Mouse (Mus musculus): ENCODE measurements at regions not wholly inside any gene's neighbourhood (a gene's known extent, or its start where the extent isn't known, plus 50 kb on each side); places are given as distances from the start of the nearest gene placed in this dataset.

- no peak for TF ChIP-seq POLR2A (IDR thresholded peaks at IDR 0.05; ENCODE audit: borderline replicate concordance, extremely low read depth, insufficient read depth, insufficient read length, poor library complexity, severe bottlenecking)
- no peak for TF ChIP-seq CTCF (IDR thresholded peaks at IDR 0.05; ENCODE audit: borderline replicate concordance, extremely low read depth, insufficient read depth, insufficient read length)
- no peak for DNase-seq (ENCODE audit: low read depth)
Measured at GRCm38 (mm10) chr2:54265453-54265823, 170.7 kb upstream of the Galnt13 start.

GRCm38 (mm10) chr2:54281966-54282365, 154.2 kb upstream of the Galnt13 start:
- TF ChIP-seq CTCF (IDR thresholded peaks at IDR 0.05; ENCODE audit: borderline replicate concordance, extremely low read depth, insufficient read depth, insufficient read length), result no peak
- no peak for TF ChIP-seq POLR2A (IDR thresholded peaks at IDR 0.05; ENCODE audit: borderline replicate concordance, extremely low read depth, insufficient read depth, insufficient read length, poor library complexity, severe bottlenecking)
- DNase-seq (ENCODE audit: low read depth), result no peak

- TF ChIP-seq POLR2A (IDR thresholded peaks at IDR 0.05; ENCODE audit: borderline replicate concordance, extremely low read depth, insufficient read depth, insufficient read length, poor library complexity, severe bottlenecking) (no peak), CTCF (IDR thresholded peaks at IDR 0.05; ENCODE audit: borderline replicate concordance, extremely low read depth, insufficient read depth, insufficient read length) (no peak)
- no peak for DNase-seq (ENCODE audit: low read depth)
Measured at GRCm38 (mm10) chr2:54283876-54284275, 152.2 kb upstream of the Galnt13 start.

GRCm38 (mm10) chr2:54305473-54305872, 130.6 kb upstream of the Galnt13 start:
- TF ChIP-seq POLR2A (IDR thresholded peaks at IDR 0.05; ENCODE audit: borderline replicate concordance, extremely low read depth, insufficient read depth, insufficient read length, poor library complexity, severe bottlenecking) (no peak), CTCF (IDR thresholded peaks at IDR 0.05; ENCODE audit: borderline replicate concordance, extremely low read depth, insufficient read depth, insufficient read length) (no peak)
- DNase-seq (ENCODE audit: low read depth), result no peak

- TF ChIP-seq CTCF (IDR thresholded peaks at IDR 0.05; ENCODE audit: borderline replicate concordance, extremely low read depth, insufficient read depth, insufficient read length) (no peak), POLR2A (IDR thresholded peaks at IDR 0.05; ENCODE audit: borderline replicate concordance, extremely low read depth, insufficient read depth, insufficient read length, poor library complexity, severe bottlenecking) (no peak)
- DNase-seq (ENCODE audit: low read depth), result peak; percentile 36
Measured at GRCm38 (mm10) chr2:54318559-54318958, 117.6 kb upstream of the Galnt13 start.

- peak; percentile 46 for DNase-seq (ENCODE audit: low read depth)
- TF ChIP-seq POLR2A (IDR thresholded peaks at IDR 0.05; ENCODE audit: borderline replicate concordance, extremely low read depth, insufficient read depth, insufficient read length, poor library complexity, severe bottlenecking) (no peak), CTCF (IDR thresholded peaks at IDR 0.05; ENCODE audit: borderline replicate concordance, extremely low read depth, insufficient read depth, insufficient read length) (no peak)
Measured at GRCm38 (mm10) chr2:54366963-54367362, 69.2 kb upstream of the Galnt13 start.

GRCm38 (mm10) chr2:54379279-54379678, 56.8 kb upstream of the Galnt13 start:
- peak; percentile 50 for DNase-seq (ENCODE audit: low read depth)
- no peak for TF ChIP-seq CTCF (IDR thresholded peaks at IDR 0.05; ENCODE audit: borderline replicate concordance, extremely low read depth, insufficient read depth, insufficient read length)
- no peak for TF ChIP-seq POLR2A (IDR thresholded peaks at IDR 0.05; ENCODE audit: borderline replicate concordance, extremely low read depth, insufficient read depth, insufficient read length, poor library complexity, severe bottlenecking)
